Mouse (Mus musculus) liver, adult (tissue): ENCODE data around the gene Ap4s1.
A peak's percentile ranks its signal among the peaks of the same experiment; 100 is the strongest.

Source experiments
- GATA4 ChIP-seq: IDR thresholded peaks from 2 replicates; pipeline ENCODE4 v1.6.1; 2014; ENCODE audit warnings: mild to moderate bottlenecking, low read length; ENCODE audit not compliant: insufficient replicate concordance

The Ap4s1 gene

DNA sequence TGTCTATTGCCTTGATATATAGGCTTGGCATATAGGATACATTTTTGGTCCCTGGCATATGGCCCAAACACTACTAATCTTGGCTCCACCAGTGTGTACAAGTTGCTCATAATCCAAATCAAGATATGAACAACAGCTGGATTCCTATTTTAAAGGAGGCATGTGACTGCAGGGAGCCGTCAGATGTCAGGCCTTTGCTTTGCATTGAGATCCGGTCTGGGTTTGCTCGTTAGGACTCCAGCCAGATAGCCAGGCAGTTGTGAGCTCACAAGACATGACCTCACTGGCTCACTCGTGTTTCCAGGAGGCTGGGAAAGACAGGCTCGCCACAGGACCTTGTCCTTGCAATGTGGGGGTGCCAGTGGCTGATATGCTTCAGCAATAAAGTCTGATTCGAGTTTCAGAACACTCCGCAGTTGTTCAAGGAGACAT, 45.0 kb downstream of the Ap4s1 start:
- TF ChIP-seq GATA4 = no peak

DNA sequence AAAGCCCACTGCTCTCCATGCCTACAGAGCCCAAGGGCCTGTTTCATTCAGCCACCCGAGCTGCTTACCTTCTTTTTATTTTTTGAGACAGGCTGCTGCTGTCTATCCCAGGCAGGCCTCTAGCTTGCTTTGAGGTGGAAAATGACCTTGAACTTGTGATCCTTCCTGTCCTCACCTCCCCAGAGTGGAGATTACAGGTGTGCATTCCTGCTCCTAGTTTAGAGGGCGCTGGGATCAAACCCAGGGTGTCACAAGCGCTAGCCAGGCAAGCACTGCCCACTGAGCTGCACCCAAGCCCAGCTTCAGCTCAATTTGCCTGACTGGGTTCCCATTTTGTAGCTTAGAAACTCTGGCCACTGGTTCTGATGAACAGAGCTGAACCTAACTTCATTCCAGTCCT, 45.5 kb downstream of the Ap4s1 start:
- no peak for TF ChIP-seq GATA4

DNA sequence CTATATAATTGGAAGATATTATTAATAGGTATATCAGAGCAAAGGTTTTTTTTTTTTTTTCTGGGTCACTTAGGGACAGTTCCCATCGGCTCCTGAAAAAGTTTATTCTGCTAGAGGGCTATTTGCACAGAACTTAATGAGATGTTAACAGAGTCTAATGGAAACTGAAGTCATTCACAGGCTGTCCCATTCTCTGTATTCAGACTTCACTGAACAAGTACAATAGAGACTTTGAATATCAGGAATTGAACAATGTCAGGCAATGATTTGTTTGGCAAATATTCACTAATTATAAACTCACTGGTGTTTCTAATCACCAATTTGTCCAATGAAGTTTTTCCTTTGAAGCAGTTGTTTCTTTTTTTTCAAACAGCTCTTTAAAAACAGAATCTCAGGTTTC, 46.0 kb downstream of the Ap4s1 start:
- TF ChIP-seq GATA4 = no peak

DNA sequence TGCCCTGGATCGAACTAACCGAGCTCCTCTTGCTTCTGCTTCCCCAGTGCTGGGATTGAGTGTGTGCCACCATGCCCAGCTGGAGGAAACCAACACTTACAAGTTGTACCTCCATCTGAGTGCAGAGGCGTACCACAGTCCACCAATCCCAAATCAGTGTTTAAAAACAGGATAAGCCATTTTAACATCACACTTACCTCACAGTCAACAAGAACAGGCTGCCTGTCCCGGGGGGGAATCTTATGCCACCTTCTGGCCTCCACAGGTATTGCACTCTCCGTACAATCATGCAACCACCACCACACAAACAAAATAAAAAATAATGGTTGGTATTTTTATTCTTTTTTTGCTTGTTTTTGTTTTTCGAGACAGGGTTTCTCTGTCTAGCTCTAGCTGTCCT, 50.9 kb downstream of the Ap4s1 start:
- TF ChIP-seq GATA4 = no peak

DNA sequence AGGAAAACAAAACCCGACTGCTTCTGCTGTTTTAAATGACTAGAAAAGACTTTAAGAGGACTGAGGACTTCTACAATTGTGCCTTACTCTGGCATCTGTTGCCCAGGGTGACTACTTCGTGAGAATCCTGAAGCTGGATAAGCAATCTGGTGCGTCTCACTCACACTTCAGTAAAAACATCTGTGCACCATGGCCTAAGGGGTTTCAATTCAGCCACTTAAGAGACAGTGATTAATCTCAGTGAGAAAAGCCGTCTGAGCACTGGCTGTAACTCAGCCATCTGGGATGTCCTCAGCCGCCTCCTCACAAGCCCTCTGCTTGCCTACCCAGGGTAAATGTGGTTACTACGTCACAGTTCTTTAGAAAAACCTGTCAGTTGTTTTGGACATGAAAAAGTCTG, 54.1 kb downstream of the Ap4s1 start:
- TF ChIP-seq GATA4 = no peak

DNA sequence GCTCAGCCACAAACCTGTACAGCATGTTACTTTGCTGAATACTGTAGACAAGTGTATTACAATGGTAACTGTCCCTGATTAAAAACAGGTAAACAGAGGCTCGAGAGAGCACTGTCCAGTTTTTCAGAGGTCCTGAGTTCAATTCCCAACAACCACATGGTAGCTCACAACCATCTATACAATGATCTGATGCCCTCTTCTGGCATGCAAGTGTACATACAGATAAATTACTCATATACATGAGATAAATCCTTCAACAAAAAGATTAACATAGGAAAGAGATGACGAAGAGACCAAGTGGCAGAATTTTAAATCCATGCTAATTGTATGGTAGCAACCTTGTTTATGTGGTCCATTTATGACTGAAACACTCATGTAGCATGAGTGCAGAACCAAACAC, 56.5 kb downstream of the Ap4s1 start:
- TF ChIP-seq GATA4 = no peak

DNA sequence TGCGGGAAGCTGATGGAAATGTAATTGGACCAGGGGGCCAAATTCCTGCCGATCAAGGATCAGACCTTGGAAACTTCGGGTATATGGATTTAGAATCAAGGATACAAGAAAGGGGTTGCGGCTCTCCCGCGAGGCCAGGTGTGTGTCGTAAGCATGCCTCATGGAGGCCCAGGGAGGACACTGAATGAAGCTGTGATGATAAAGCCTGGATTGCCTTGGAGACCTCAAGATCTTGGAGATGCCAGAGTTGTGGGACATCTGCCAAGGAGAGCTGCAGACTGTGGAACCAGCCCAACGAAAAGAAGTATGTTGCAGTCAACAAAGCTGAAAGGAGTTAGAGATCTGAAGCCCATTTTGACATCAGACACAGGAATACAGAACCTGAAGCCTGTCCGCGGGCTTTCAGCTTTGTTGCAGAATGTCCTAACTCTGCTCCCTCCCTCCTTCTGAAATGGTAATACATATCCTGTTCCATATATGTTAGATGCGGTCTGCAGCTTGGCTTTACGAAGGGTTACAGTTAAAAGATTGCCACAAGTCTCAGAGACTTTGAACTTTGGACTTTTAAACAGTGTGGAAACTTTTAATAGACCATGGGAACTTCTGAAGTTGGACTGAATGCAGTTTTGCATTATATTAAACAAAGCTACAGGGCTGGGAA, 65.2 kb downstream of the Ap4s1 start:
- no peak for TF ChIP-seq GATA4

DNA sequence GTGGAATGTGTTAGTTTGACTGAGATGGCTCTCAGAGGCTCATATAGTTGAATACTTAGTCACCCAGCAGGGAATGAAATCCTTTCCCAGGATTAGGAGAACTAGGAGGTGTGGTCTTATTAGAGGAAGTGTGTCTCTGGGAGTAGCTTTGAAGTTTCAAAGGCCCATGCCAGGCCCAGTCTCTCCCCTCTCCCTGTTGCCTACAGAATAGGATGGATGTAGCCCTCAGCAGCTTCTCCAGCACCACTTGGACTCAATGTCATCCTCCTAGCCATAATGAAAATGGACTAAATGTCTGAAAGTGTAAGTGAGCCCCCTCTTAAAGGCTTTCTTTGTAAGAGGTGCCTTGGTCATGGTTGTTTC, 65.7 kb downstream of the Ap4s1 start:
- TF ChIP-seq GATA4 = no peak

DNA sequence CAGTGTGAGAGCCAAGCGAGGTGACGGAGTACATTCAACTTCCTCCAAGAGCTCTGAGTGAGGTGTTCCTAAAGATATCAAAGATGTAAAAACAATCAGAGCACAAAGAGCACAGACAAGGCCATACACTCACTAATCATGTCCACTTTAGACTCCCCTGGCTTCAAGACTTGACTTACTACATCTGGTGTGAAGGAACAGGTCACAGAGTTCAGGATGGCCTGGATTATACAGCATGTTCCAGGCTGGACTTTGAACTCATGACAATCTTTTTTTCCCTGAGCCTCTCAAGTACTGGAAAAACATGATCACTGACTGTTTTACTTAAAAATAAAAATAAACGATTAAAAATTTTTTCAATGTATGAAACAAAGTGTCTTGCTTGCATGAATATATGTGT, 68.5 kb downstream of the Ap4s1 start:
- no peak for TF ChIP-seq GATA4

DNA sequence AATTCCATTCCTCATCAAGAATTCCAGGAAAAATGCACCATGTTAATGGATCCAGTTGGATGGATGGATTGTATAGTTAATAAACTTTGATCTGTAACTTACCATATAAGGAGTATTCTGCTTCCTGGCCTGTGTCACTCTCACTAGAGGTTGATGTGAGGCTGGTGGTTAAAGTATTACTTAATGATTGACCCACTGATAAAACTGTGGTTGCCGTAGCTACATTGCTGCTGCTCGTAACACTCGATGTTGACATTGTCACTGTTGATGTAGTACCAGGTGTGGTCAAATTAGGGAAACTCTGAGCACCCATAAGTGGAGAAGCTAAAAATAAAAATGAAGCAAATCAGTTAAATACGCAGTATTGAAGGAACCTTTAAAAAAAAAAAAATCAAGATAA, 76.6 kb downstream of the Ap4s1 start:
- TF ChIP-seq GATA4 = no peak

DNA sequence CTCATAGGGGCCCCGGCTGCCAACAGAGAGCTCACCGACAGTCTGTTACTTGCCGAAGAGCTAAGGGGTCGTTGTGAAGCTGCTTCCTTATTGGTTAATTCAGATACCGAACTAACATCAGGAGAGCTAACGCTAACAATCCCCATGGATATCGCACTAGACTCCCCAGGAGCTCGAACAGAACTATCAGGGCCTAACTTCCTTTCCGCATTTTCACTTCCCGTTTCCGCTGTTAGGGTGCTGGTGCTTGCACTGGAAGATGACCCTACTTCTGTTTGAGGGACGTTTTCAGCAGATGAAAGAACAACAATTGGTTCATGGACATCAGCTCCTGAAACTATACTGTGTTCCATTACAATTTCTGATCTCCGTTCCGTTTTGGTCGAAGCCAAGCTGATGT, 77.9 kb downstream of the Ap4s1 start:
- peak; percentile 23; the same call in 1 of the 2 replicates for TF ChIP-seq GATA4

DNA sequence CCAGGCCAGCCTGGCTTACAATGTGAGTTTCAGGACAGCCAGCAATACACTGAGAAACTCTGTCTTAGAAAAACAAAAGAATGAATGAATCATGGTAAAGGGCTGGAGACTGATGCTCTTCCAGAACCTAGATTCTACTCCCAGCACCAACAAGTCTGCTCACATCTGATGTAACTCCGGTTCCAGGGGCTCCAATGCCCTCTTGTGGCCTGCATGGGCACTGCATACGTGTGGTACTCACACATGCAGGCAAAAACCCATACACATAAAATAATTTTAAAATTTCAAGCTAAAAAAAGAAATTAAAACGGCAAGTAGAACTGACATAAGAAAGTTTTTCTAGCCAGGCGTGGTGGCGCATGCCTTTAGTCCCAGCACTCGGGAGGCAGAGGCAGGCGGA, 94.0 kb downstream of the Ap4s1 start:
- no peak for TF ChIP-seq GATA4
